Mouse (Mus musculus) midbrain, embryonic 14.5 days (tissue): ENCODE measurements around the gene Adam29. TPM values are rescaled to one million over a fixed set of nuclear protein-coding genes. Genes with fewer than 3 reads are reported as not detected.

Source experiments
- ATAC-seq: fragments of 200-750 bp; cut with Nextera tagmentation; 2 replicates; pipeline ENCODE4 v1.8.0; 2017; ENCODE audit warnings: moderate number of reproducible peaks, moderate library complexity; ENCODE audit not compliant: low FRiP score, low TSS enrichment
- DNase-seq: peaks from one replicate; pipeline ENCODE4 v3.0.0-alpha.2; 2015
- H3K27ac ChIP-seq: fragments of 300-500 bp; sonication (generic); replicated peaks from 2 replicates; pipeline ENCODE4 v1.5.1; 2014; ENCODE audit warnings: mild to moderate bottlenecking, low read depth, low read length, moderate library complexity
- H3K27me3 ChIP-seq: fragments of 300-500 bp; sonication (generic); 2 replicates; pipeline ENCODE4 v1.6.1; 2014; ENCODE audit warnings: low read length, control low read depth, mixed read lengths; ENCODE audit not compliant: control insufficient read depth, insufficient read depth
- H3K36me3 ChIP-seq: fragments of 300-500 bp; sonication (generic); 2 replicates; pipeline ENCODE4 v1.6.1; 2014; ENCODE audit warnings: low read length, control low read depth; ENCODE audit not compliant: control insufficient read depth, insufficient read depth
- H3K4me1 ChIP-seq: fragments of 300-500 bp; sonication (generic); 2 replicates; pipeline ENCODE4 v1.6.1; 2014; ENCODE audit warnings: mild to moderate bottlenecking, antibody characterized with exemption, low read length, control low read depth; ENCODE audit not compliant: control insufficient read depth, insufficient read depth
- H3K4me2 ChIP-seq: fragments of 300-500 bp; sonication (generic); 2 replicates; pipeline ENCODE4 v1.6.1; 2014; ENCODE audit warnings: mild to moderate bottlenecking, low read length, moderate library complexity
- H3K4me3 ChIP-seq: fragments of 300-500 bp; sonication (generic); replicated peaks from 2 replicates; pipeline ENCODE4 v1.5.1; 2014; ENCODE audit warnings: low read depth, low read length
- H3K9ac ChIP-seq: fragments of 300-500 bp; sonication (generic); replicated peaks from 2 replicates; pipeline ENCODE4 v1.6.1; 2014; ENCODE audit warnings: mild to moderate bottlenecking, low read length, moderate library complexity
- H3K9me3 ChIP-seq: fragments of 300-500 bp; sonication (generic); 2 replicates; pipeline ENCODE4 v1.6.1; 2016; ENCODE audit warnings: low read length, control low read depth, mixed read lengths; ENCODE audit not compliant: control insufficient read depth
- WGBS: fragments of 180-500 bp; shearing (Covaris S2); extraction: QIAGEN DNeasy Blood & Tissue Kit; methylation state at CpG from one replicate; pipeline ENCODE4 v1.1.7; 2014; 5-methylcytosine and 5-hydroxymethylcytosine counted together
- polyA plus RNA-seq: library from polyadenylated mRNA; unstranded; fragments of >200 nt; fragmentation: Nextera tagmentation; extraction: Ambion mirVana; gene quantifications from 2 replicates; pipeline ENCODE4 v1.2.1, GENCODE M21; 2014

The Adam29 gene
- polyA plus RNA-seq = not detected in 2 replicates

DNA sequence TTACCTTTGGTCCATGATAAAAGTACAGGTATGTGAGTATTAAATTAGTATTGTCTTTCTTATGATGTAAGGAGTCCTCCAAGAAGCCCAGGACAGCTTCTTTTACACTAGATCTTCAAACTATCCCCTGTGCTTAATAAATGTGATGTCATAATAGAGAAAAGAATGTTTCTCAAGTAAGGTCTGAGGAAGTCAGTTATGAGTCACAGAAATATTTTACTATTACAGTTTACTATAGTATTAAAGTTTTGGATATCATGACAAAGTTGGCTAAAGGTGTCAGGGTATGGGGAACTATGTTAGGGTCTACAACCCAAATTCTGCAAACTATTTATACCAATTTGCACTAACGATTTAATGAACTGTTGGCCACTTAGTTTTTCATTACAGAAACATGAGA lies at the start of gene Adam29:
Gene Adam29 (minus strand): TSS at position 101 of the 400 bp plus-strand sequence.
- H3K36me3 ChIP-seq = no peaks in the 10 kb centered on the region
- H3K9me3 ChIP-seq = no peaks in the 10 kb centered on the region
- H3K27ac ChIP-seq = no peak within 1 kb of the TSS
- no peak within 1 kb of the TSS for H3K9ac ChIP-seq
- no peak within 1 kb of the TSS for H3K4me3 ChIP-seq
- H3K4me1 ChIP-seq = no peaks in the 10 kb centered on the region
- no peaks in the 10 kb centered on the region for H3K27me3 ChIP-seq
- ATAC-seq = no peak
- WGBS = 95% methylated on average over 1 of the region's 1 CpGs
- H3K4me2 ChIP-seq = no peak within 1 kb of the TSS
- DNase-seq = no peak

DNA sequence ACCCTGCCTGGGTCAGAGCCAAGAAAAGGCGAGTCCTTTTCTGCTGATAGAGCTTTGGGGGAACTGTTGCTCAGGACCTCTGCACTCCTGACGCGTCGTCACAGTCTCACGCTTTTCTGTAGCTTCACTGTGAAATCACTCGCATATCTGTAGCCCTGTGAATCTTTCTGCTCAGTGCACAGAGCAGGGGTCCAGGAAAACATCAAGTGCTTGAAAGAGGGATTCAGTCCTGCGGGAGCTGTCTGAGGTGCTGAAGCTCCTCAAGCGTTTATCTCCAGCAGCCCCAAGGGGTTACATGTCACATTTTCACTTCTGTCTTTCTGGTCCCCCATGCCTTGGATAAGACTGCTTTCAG lies 33.8 kb upstream of the Adam29 start:
- ATAC-seq (peak; percentile 83), DNase-seq (peak; percentile 76)
- peak overlapping the region; percentile 54 for H3K4me2 ChIP-seq
- H3K4me1 ChIP-seq = peaks cover 6% of the 10 kb centered on the region; the same call in 1 of the 2 replicates
- under 1% methylated on average over 8 of the region's 8 CpGs for whole genome bisulfite sequencing
- no peaks in the 10 kb centered on the region for H3K9me3 ChIP-seq
- peak overlapping the region; percentile 34 for H3K4me3 ChIP-seq
- no peak overlapping the region for H3K27ac ChIP-seq
- peak overlapping the region; percentile 46; the same call in 1 of the 2 replicates for H3K9ac ChIP-seq
- no peaks in the 10 kb centered on the region for H3K36me3 ChIP-seq
- no peaks in the 10 kb centered on the region for H3K27me3 ChIP-seq

- Histone ChIP-seq H3K4me1 (peaks cover 6% of the 10 kb centered on the region; the same call in 1 of the 2 replicates), H3K27me3 (no peaks in the 10 kb centered on the region), H3K9me3 (no peaks in the 10 kb centered on the region), H3K36me3 (no peaks in the 10 kb centered on the region), H3K9ac (peak within 1 kb of the TSS; percentile 46; the same call in 1 of the 2 replicates), H3K27ac (no peak within 1 kb of the TSS), H3K4me2 (peak within 1 kb of the TSS; percentile 54), H3K4me3 (peak within 1 kb of the TSS; percentile 34)
- 8% methylated on average over 11 of the region's 11 CpGs for WGBS
- DNase-seq = peak; percentile 86
- ATAC-seq = peak; percentile 97
Measured at GRCm38 (mm10) chr8:55939870-55940525, 33.2 kb upstream of the Adam29 start, which contains the start of gene Glra3. Gene Glra3 (plus strand): TSS chr8:55940460.

Other genes with a start within 250 kb of the Adam29 start
- gene Glra3, start 33.5 kb upstream of the Adam29 start, polyA plus RNA-seq = 1.2 and 1.3 TPM in 2 replicates